Mouse (Mus musculus) fibroblast of lung, adult 2 months (primary cell): ENCODE measurements around the gene Cntnap5a.

Experiments used
- DNase-seq: peaks from one replicate; pipeline ENCODE4 v3.0.0-alpha.2; 2011; ENCODE audit warnings: low read depth

Gene Cntnap5a

GRCm38 (mm10) chr1:116366806-116367205, 682.2 kb downstream of the Cntnap5a start:
- DNase-seq: no peak

GRCm38 (mm10) chr1:116367572-116367971, 683.0 kb downstream of the Cntnap5a start:
- no peak for DNase-seq

DNA sequence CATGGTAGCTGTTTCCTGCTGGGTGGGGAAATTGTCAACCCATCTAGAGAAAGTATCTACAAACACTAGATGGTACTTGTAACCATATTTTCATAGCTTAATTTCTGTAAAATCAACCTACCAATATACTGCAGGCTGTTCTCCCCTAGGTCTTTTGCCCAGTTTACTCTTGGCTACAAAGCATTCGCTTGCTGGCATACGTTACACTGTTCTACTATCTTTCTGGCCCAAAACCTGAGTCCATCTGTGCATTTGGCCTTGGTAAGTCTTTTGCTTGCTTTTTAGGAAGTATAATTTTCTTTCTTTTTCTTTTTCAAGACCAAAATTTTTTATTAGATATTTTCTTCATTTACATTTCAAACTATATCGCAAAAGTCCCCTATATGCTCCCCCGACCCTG, 686.3 kb downstream of the Cntnap5a start:
- no peak for DNase-seq

GRCm38 (mm10) chr1:116373551-116373950, 689.0 kb downstream of the Cntnap5a start:
- no peak for DNase-seq

DNA sequence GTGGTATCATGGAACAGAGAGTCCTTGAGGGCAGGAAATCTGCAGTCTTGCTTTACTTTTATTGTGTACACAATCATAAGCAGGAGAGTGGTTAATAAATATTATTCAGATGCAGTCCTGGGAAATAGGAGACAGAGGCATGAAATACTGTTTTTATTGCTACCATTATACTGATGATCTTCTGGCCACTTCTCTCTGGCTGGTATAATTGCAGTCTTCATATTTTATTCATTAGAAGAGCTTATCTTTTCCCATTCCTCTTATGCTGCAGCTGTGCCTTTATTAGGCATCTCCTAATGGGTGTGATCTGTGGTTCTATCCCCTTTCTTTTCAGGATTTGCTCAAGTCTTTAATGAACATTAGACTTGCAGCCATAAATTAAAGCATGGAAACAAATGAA, 707.8 kb downstream of the Cntnap5a start:
- no peak for DNase-seq

GRCm38 (mm10) chr1:116401996-116402656, 717.6 kb downstream of the Cntnap5a start:
- DNase-seq: no peak

DNA sequence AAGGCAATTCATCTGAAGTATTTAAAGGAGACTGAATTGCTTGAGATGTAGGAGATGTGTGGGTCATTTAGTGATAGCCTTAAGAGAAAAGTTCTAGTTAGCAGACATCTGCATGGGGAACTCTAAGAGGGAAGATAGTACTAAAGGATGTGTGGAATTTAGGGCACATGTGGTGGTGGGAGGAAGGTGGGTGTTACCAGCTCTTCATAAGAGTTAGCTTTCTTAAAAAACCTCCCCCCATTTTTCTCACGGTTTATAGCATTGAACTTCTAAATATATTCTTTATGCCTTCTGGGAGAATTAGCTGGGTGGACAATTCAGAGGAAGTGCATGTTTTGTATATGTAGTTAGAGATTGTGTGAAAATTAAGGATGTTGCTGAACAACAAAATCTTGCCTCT, 725.3 kb downstream of the Cntnap5a start:
- no peak for DNase-seq

DNA sequence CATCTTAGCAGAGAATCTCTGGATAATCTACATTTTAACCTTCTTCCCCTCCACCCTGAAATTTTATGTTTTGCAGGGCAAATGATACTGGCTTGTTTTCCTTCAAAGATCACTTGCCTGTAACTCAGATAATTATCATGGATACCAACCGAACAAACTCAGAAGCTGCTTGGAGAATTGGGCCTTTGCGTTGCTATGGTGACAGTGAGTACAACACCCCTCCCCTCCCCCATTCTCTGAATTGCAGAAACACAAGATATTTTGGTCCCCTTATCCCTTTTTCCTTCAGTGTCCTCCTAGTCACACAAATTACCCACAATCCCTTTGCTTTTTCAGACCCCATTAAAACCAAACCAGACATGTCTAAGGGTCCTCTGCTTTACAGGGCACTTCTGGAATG, 743.8 kb downstream of the Cntnap5a start:
- DNase-seq: no peak

DNA sequence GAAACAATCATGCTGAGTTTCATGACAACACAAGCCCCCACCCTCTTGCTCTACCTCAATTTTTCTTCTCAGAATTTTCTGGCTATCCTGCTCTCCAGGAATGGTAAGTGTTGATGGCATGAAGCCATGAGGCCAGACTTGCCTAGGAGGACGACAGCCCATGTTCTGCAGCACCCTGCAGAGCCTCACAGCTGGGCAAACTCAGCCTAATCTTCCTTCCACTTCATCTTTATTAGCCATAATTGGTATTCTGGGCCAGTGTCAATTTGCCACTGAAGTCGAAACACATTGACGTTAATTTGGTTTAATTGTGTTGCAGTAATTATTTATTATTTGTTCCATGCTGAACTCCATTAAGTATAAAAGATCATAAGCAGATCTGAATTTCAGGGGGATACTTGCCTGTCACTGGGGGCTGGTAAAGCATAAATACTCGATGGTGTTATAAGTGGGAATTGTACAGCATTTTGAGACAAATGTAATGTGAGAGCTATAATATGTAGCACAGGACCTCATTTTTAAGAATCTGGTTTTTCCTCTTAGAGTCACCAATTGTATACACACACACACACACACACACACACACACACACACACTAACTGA, 770.7 kb downstream of the Cntnap5a start:
- no peak for DNase-seq

- DNase-seq: no peak
Measured at GRCm38 (mm10) chr1:116477703-116478102, 793.1 kb downstream of the Cntnap5a start.

GRCm38 (mm10) chr1:116488780-116489569, 804.4 kb downstream of the Cntnap5a start:
- DNase-seq: no peak

GRCm38 (mm10) chr1:116577969-116578666, 893.6 kb downstream of the Cntnap5a start:
- DNase-seq: no peak

GRCm38 (mm10) chr1:116616272-116616671, 931.7 kb downstream of the Cntnap5a start:
- DNase-seq: no peak
